Mouse (Mus musculus): ENCODE measurements around the gene H2-K1. TPM values are rescaled to one million over a fixed set of nuclear protein-coding genes. Genes with fewer than 3 reads are reported as not detected.
"Not testable (repeated sequence)": the region's sequence is repeated elsewhere in the genome, so short reads cannot be mapped to it uniquely, and the experiment has no call there.

The H2-K1 gene
- total RNA-seq, 2 experiments from 2014 or later: 12.3 to 15.9 TPM

GRCm38 (mm10) chr17:33965082-33965845 is 34.9 kb downstream of the H2-K1 start:
- DNase-seq (ENCODE audit: low spot score in 2 of 2): no peak
- intact Hi-C loops (cut with DNase I): no loop called here

DNA sequence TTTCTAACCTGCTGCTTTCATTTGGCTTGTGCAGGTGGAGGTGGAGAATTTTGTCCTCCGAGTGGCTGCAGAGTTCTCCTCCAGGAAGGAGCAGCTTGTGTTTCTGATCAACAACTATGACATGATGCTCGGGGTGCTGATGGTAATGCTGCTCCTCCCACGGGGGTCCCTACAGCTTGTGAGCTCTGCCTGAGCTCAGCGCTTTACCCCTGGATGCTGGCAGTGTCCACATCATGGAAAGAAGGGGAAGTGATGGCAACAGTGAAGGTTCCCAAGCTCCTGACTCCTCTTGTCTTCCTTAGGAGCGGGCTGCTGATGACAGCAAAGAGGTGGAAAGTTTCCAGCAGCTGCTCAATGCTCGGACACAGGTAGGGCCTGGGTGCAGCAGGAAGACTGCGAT is 37.3 kb downstream of the H2-K1 start:
- intact Hi-C loops (cut with DNase I): no loop called here
- DNase-seq (ENCODE audit: low spot score in 2 of 2): no peak

GRCm38 (mm10) chr17:33959948-33960347 is 40.2 kb downstream of the H2-K1 start:
- no peak for DNase-seq (ENCODE audit: low spot score in 2 of 2)
- intact Hi-C loops (cut with DNase I): loop anchor here (1.0 to 5.0 kb wide), 3 partner anchors 1319 to 1387 kb away; no protein-coding TSS in a partner anchor

DNA sequence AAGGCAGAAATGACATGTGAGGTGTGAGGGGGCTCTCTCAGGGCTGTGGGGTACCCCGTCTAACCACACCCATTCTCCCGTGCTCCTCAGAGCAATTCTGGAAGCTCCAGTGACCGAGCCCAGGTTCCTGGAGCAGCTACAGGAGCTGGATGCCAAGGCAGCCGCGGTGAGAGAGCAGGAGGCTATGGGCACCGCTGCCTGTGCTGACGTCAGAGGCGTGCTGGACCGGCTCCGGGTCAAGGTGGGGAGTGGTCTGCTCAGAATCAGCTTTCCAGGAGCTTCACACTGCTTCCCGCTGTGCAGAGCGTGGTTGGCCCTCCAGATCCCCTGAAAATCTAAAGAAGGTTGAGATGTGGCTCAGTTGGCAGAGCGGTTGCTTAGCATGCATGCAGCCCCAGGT is 41.0 kb downstream of the H2-K1 start:
- intact Hi-C loops (cut with DNase I): loop anchor here (5.0 kb wide), 2 partner anchors 1333 to 1388 kb away; no protein-coding TSS in a partner anchor
- no peak for DNase-seq (ENCODE audit: low spot score in 2 of 2)

DNA sequence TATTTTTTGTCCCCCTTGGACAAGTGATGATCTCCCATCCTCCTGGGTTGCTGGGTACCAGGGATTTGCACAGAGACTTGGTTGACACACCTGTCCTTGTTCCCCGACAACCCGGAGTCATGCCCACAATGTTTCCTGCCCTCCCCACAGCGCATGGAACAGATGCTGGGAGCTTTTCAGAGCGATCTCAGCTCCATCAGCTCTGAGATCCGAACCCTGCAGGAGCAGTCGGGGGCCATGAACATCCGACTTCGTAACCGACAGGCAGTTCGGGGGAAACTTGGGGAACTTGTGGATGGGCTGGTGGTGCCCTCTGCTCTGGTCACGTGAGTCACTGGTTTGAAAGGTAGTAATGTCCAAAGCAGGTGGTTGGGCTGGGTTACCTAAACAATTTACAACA is 41.7 kb downstream of the H2-K1 start:
- intact Hi-C loops (cut with DNase I): loop anchor here (5.0 kb wide), 2 partner anchors 1334 to 1389 kb away; no protein-coding TSS in a partner anchor
- DNase-seq (ENCODE audit: low spot score in 2 of 2): no peak

- intact Hi-C loops (cut with DNase I): loop anchor here (2.0 to 5.0 kb wide), 3 partner anchors 63 to 1390 kb away; no protein-coding TSS in a partner anchor
- DNase-seq (ENCODE audit: low spot score in 2 of 2): no peak
Observed at GRCm38 (mm10) chr17:33957493-33957892, 42.7 kb downstream of the H2-K1 start.

- intact Hi-C loops (cut with DNase I): loop anchor here (2.0 to 5.0 kb wide), 3 partner anchors 64 to 1391 kb away; no protein-coding TSS in a partner anchor
Observed at GRCm38 (mm10) chr17:33956336-33956735, 43.8 kb downstream of the H2-K1 start.

DNA sequence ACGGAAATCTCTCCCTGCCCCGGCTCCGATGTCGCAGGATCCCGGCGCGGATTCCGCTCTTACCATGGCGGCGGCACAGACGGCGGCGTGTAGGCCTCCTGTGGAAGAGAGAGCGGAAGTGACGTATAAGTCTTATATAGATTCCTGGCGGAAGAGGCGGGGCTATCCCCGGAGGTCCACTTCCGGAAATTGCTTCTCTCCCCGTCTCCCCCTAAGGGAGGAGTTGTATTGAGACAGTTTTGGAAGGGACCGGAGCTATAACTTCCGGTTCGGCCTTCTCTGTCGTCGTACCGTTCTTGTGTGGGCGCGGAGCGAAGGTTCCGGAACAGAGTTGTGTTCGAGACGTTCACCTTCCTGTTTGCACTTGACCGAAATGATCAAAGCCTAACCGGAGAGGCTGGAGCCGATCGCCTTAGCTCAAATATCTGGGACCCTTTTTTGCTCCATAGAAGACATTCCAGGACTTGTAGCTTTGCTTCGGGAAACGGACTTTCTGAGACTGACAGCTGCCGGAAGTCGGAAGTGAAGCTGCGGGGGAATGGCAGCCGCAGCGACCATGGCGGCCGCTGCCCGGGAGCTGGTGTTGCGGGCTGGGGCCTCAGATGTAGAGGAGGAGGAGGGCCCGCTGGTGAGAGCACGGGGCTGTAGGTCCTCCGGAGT is 44.5 kb downstream of the H2-K1 start, which contains the start of the genes Vps52 and Rps18:
Vps52 (plus strand) TSS at position 258 of the 660 bp plus-strand sequence.
Rps18 (minus strand) TSS at position 447 of the 660 bp plus-strand sequence.
- intact Hi-C loops (cut with DNase I): loop anchor here (1.0 to 5.0 kb wide), 4 partner anchors 15 to 1392 kb away; partner anchors contain the start of genes Pfdn6 and Wdr46
- DNase-seq (ENCODE audit: low spot score in 2 of 2): peak; percentile 95 to 99

More at GRCm38 (mm10) chr17:33956336-33956735, 43.8 kb downstream of the H2-K1 start:
- DNase-seq (ENCODE audit: low spot score in 2 of 2): no peak

DNA sequence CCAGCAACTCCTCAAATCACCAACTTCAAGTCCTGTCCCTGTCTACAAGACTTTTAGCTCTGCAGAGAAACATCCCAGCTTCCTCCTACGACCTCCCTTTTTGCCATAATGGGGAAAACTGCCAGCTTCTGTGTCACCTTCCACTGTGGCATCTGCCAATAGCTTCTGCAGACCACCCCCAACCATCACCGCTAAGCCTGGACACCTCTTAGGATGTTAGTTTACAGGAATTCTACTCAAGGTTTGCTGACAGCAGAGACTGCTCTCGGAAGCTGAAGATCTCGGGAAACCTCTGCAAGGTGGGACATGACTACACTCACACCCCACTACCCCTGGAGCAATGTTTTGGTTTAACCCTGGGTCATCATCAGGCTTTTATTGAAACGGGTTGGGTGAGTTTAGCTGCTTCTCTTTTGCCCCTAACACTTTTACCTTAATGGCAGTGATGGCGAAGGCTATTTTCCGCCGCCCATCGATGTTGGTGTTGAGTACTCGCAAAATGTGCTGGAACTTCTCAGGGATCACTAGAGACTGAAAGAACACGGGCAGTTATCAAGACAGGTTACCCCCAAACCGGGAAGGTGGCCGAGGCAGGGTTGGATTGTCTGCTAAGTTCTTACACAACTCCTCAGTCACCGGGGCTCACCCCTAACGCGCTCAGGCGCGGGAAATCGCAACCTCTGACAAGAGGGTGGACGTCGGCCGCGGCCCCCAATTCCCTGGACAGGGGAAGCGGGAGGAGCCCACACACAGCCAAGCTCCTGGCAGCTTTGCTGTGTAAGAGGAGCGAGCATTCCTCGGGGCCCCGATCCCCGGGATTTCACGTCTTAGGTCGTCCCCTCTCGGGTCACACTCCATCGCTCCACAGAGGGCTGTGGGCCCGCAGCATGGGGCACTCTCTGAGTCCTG is 45.2 kb downstream of the H2-K1 start:
- intact Hi-C loops (cut with DNase I): loop anchor here (1.0 to 5.0 kb wide), 3 partner anchors 15 to 1392 kb away; partner anchors contain the start of genes Pfdn6 and Wdr46
- DNase-seq (ENCODE audit: low spot score in 2 of 2): no peak

- DNase-seq (ENCODE audit: low spot score in 2 of 2): no peak
- intact Hi-C loops (cut with DNase I): no loop called here
Observed at GRCm38 (mm10) chr17:33953961-33954565, 46.1 kb downstream of the H2-K1 start.

DNA sequence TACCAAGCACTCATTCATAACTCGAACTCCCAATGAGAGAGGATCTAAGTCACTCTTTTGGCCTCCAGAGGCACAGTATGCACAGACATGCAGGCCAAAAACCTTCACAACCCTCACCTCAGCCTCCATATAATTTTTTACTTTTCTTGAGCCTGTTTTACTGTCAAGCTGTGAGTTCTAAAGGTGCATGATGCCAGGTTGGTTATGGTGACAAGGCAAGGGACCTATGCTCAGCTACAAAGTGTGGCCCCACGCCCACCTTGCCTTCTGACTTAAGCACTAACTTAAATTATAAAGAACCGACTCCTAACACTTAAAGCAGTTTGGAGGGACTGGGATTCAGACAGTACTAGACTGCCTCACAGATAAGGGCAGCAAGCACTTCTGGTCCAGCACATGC is 46.8 kb downstream of the H2-K1 start:
- DNase-seq (ENCODE audit: low spot score in 2 of 2): no peak

DNA sequence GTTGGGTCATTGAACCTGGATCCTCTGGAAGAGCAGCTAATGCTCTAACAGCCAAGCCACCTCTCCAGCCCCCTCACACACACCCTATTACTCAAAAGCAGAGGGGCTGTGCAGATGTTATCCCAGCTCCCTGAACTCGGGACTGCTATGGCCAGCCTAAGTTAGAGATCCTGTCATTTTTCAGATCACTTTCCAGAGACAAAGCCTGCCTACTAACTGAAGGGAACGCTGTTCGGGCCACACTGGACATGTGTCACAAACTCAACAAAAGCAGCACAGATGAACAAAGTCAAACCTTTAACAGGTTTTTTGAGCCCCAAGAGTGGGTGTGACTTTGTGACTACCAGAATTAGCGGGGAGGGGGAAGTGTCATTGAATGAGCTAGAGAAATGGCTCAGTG is 47.3 kb downstream of the H2-K1 start:
- DNase-seq (ENCODE audit: low spot score in 2 of 2): no peak
- intact Hi-C loops (cut with DNase I): no loop called here

More for the DNA sequence above, 46.8 kb downstream of the H2-K1 start:
- intact Hi-C loops (cut with DNase I): no loop called here

- DNase-seq (ENCODE audit: low spot score in 2 of 2); intact Hi-C loops (cut with DNase I): not testable (repeated sequence)
Observed at GRCm38 (mm10) chr17:33952015-33952414, 48.1 kb downstream of the H2-K1 start.

DNA sequence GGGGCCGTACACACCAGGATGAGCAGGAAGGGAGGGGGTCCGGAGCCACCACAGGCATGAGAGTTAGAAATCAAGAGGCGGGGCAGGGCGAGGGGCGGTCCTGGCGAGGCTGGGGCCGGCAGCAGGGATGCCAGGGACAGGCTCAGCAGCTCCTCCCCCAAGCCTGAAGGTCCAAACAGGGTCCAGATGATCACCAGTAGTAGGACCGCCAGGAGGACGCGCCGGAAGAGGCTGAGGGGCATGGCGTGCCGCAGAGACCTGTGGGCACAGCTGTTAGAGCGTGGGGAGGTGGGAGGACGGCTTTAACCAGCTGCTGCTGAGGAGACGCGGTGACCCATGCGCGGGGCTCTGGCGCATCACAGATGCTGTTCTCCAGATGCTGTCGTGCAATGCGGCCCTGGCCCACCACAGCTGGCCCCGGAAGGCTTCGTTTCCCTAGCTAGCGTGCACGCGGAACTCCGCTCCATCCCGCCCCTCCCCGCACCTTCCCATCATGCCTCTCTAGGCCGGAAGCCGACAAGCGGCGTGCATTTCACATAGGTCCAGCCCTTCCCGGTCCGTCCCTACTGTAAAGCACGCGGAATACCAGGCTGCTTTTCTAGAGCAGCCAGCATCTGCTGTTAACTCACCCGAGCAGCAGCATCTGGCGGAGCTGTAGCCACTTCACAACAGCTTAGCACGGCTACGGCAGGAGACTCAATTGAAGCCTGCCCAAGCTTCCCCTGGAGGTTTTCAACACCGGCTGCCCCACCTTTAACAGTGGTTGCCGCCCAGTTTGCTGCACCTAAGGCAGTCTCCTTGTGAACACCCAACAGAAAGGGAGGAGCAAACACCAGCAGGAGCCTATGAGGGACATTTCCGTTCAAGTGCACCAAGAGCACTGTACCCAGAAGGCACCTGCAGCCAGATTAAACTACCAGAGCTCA is 48.9 kb downstream of the H2-K1 start, which contains the start of gene B3galt4:
B3galt4 (minus strand) TSS at position 468 of the 926 bp plus-strand sequence.
- DNase-seq (ENCODE audit: low spot score in 2 of 2): peak; percentile 79 to 85
- intact Hi-C loops (cut with DNase I): loop anchor here (1.0 kb wide), 2 partner anchors 11 to 22 kb away; partner anchors contain the start of genes Pfdn6, Rgl2 and Wdr46

- DNase-seq (ENCODE audit: low spot score in 2 of 2): no peak
- intact Hi-C loops (cut with DNase I): no loop called here
Observed at GRCm38 (mm10) chr17:33950131-33950625, 50.0 kb downstream of the H2-K1 start.

- intact Hi-C loops (cut with DNase I): no loop called here
- no peak for DNase-seq (ENCODE audit: low spot score in 2 of 2)
Observed at GRCm38 (mm10) chr17:33948905-33949537, 51.1 kb downstream of the H2-K1 start.
